Mouse (Mus musculus): ENCODE results near the gene Zfand6. TPM values are rescaled to one million over a fixed set of nuclear protein-coding genes. Genes with fewer than 3 reads are reported as not detected.

The Zfand6 gene
- polyA plus RNA-seq (2012; rRNA removed), result 86.0 and 167 TPM in 2 replicates

DNA sequence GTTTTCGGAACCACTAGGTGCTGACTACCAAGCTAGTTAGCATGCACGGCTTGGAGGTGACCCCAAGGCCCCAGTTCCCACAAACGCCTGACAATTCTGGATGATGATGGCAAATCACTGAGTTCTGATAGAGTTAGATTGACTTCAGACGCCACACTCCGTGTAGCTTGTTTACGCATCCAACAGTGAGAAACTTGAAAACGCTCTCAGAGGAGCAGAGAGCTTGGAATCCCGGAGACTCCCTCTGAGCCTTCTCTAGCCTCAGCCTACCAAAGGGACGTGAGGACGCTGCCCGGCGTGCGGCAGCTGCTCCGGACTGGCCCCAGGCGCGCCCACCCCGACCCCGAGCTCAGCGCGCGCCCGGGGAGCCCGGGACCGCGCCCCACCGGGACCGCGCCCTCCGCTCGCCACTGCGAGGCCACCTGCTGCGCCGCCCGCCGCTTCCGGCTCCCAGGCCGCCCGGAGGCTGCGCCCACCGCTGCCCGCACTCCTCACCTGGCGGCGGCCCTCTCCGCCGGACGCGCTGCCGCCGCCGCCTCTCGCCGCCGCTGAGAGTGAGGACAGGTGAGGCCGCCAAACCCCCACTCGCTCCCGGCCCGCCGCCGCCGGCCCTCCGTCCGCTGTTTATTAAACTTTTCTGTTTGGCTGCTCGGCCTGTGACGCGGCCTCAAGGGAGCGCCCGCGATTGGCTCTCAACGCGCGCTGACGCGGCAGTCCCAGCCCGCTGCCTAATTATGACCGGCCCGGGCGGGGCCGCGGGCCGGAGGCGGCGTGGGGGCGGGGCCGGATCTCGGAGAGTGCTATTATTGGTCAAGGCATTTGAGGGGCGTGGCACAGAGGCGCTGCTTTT lies at the start of gene Zfand6:
Gene Zfand6 (minus strand): TSS at position 709 of the 850 bp plus-strand sequence.

DNA sequence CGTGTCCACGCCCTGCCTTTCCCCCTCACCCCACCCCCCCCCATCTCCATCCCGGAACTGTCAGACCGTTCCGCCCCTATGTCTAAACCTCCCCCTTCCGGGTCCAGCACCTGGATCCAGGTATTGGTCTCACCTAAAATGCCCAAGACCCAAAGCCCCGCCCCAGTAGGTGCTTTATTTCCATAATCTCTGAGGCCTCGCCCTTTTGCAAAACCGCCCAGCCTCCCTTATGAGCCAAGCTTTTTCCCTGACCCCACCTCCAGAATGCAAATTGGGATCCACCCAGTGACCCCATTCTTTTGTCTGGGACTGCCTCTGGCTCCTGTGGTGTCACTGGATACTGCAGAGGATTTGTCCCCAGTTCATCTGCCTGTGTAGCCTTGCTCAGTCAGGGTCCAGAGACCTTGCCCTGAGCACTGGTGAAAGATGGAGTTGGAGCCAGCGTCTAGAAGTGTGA lies 83.4 kb downstream of the Zfand6 start, which contains the start of gene Fah:
Gene Fah (minus strand): TSS at position 430 of the 457 bp plus-strand sequence.

Other genes with a start within 250 kb of the Zfand6 start
- gene Gm2115, start 161.0 kb downstream of the Zfand6 start, polyA plus RNA-seq (2012; rRNA removed), result 0.18 and 0.26 TPM in 2 replicates
- 5.5 and 5.6 TPM in 2 replicates for gene Fah, start 83.2 kb downstream of the Zfand6 start, polyA plus RNA-seq (2012; rRNA removed)
- gene Olfr291, start 163.6 kb upstream of the Zfand6 start, polyA plus RNA-seq (2012; rRNA removed), result not detected in 2 replicates

All from central nervous system, embryonic 11.5 days (tissue).